Mouse (Mus musculus): ENCODE results near the gene Rbm44.
A peak's percentile ranks its signal among the peaks of the same experiment; 100 is the strongest.

Gene Rbm44

GRCm38 (mm10) chr1:91144813-91145212, at the start of gene Rbm44:
Gene Rbm44 (plus strand): TSS chr1:91145089.
- peak; percentile 9 for DNase-seq

GRCm38 (mm10) chr1:91095258-91095657, 49.6 kb upstream of the Rbm44 start:
- DNase-seq, result peak; percentile 54

DNA sequence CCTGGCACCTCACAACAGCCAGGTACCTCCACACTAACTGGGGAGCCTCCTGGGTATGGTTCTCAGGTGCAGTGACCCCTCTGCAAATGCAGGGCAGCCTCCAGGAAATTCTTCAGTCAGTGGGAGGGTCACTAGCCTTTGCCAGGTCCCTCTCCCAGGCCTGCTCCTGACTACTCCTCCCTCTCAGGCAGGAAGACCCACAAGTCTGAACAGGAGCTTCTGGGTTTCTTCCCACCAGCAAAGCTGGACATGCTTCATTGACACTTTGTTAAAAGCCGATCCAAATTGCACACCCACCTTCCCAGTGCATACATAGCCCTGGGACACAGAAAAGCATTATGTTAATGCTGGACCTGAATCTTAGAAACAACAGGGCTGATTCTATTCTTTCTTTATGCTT, 49.0 kb upstream of the Rbm44 start:
- peak; percentile 16 for DNase-seq

DNA sequence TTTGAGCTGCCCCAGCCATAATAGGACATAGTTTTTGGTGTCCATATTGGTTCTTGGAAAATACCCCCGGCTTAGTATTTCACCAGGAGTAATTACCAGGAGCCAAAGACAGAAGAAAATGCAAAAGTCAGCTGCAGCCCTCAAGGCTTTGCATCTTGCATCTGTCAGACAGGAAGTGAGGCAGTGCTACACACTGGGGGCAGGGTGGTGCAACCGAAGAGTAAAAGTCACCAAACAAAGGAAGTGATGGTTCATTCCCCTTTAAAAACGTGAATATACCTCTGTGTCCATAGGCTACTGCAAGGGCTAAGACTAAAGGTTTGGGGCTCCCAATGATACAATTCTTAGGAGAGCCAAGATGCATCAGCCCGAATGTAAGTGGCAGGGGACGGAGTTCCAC, 48.4 kb upstream of the Rbm44 start:
- peak; percentile 82 for DNase-seq

DNA sequence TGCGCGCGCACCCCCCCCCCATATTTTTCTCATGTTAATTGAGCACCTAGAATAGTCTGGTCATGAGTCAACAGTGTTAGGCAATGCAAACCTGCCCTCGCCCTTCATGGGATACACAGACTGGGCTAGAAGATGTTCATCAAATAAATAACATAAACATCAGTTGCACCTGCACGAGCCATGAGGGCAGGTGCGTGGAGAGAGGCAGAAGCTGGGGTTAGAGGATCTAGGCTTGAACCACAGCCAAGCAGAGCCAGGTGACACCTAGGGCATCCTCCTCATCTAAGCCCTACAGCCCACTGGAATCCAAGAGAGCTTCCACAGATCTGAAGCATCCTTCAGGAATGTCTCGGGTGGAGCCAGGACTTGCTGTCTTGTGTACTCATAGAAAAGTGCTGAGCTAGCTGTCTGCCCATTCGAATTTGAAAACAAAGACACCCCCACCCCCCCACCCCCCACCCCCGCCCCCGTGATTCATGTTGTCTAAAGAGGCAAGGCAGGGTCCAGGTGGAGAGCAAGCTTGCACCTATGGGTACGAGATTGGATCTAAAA, 47.5 kb upstream of the Rbm44 start:
- peak; percentile 58 for DNase-seq

DNA sequence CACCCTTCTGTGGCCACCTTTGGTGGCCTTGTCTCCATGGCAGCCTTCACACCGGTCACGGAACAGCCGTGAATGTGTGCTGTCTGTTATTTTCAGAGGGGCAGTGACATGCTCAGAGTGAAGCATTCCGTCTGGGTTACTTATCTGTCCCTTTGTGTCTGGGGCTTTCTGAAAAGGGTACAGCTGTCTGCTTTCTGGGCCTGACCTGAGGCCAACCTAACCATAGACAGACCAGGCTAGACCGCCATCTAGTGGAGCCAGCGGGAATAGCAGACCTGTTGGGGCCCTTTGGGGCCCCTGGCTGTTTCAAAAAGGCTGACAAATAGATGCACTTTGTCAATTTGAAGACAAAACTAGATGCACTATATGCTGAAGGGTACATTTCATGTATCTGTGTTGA, 46.0 kb upstream of the Rbm44 start:
- peak; percentile 86 for DNase-seq

- DNase-seq, result no peak
Measured at GRCm38 (mm10) chr1:91101709-91102440, 43.0 kb upstream of the Rbm44 start.

DNA sequence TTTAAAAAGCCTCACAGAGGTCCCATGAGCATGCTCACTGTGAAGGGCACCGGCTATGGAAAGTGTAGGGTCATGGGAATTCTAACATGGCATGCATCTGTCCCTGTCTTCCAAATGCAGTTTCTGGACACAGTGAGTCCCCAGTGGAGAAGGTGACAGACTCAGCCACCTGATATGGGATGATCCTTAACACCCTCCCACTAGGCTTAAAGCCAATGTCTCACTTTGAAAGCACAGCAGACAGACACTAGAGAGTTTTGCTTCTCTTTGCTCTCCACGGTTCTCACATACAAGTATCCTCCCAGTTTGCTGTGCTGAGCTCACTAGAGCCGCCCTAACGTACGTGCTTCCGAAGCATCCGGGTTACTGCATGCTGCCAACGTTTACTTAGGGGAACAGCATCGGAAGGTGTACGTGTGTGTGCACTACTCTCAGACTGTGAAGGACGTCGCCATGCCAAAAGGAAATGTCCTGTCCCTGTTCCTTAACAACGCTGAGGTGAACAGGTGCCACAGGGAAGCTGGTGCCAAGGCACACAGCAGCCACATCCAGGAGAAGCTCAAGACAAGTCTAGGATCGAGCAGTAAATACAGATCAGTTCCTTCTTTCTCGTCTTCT, 41.4 kb upstream of the Rbm44 start:
- DNase-seq, result no peak

DNA sequence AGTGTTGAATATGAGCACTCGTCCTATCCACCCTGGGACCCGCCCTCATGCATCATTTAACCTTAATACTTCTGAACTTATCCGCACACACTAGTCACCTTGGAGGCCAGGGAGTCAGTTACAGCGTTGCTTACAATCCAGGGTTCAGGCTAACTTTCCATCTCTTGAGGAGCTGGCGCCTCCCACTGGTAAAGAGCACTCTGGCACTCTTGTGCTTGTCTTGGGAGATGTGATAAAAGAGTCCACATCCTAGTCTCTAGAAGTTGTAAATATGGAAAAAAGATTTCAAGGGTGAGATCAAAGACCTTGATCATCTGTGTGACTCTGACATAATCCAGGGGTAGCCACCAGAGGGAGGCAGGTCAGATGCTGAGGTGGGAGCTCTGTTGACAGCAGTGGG, 37.3 kb upstream of the Rbm44 start:
- DNase-seq, result no peak

GRCm38 (mm10) chr1:91109302-91109701, 35.6 kb upstream of the Rbm44 start:
- DNase-seq, result no peak

- no peak for DNase-seq
Measured at GRCm38 (mm10) chr1:91112171-91112570, 32.7 kb upstream of the Rbm44 start.

DNA sequence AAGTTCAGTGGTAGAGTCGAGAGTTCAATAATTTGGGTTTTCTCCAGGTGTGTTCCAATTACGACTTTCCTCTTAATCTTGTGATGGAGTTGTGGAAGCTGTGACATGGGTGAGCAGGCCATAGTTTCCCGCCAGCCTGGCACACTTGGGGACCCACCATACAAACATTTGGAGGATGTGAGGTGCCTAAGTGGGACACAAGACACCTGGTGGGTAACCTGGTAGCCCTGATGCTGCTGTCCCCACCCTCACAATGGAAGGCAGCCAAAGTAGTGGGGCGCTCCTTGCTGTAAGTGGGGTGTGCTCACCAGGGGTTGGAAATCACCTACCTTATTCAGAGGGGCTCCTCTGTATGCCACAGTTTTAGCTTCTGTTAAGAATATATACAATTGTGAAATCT, 32.3 kb upstream of the Rbm44 start:
- DNase-seq, result no peak

GRCm38 (mm10) chr1:91122121-91122520, 22.8 kb upstream of the Rbm44 start:
- DNase-seq, result no peak

- DNase-seq, result no peak
Measured at GRCm38 (mm10) chr1:91123004-91123403, 21.9 kb upstream of the Rbm44 start.

- DNase-seq, result no peak
Measured at GRCm38 (mm10) chr1:91123466-91123865, 21.4 kb upstream of the Rbm44 start.

GRCm38 (mm10) chr1:91128849-91129248, 16.0 kb upstream of the Rbm44 start:
- DNase-seq, result no peak

DNA sequence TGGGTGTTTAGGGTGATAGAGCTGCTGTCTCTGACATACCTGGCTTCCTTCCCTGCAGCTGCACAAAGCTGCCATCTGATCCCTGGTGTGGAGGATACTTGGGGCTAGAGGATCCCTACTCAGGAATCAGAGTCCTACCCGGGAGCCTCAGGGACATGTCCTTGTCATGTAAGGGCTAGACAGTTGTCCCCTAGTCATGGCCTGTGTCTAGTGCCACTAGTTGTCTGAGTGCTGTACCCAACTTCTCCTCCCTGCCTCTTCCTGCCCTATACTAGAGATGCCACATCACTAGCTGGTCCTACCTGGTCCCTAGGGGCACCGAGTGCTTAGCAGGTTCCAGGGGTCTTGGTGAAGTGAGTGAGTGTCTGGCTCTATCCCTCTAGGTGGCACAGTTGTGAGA, 7.9 kb upstream of the Rbm44 start:
- DNase-seq, result no peak

DNA sequence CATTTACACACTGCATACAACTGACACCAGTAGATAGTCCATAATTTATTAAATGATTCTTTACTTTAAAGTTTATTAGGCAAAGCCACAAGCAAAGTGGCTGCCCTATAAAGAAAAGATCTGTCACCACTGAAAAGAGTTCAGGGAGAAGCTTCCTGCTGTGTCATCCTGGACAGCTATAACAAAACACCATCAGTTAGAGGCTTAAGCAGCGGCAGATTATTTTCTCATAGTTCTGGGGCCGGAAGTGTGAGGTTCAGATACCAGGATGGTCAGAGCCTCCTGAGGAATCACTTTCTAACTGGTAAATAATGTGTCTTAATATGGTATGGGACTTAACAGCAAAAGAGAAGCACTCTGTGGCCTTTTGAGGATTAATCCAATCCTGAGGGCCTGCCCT, 6.6 kb downstream of the Rbm44 start:
- DNase-seq, result no peak

- DNase-seq, result no peak
Measured at GRCm38 (mm10) chr1:91166798-91167197, 21.9 kb downstream of the Rbm44 start.

- DNase-seq, result no peak
Measured at GRCm38 (mm10) chr1:91169157-91169556, 24.3 kb downstream of the Rbm44 start.

DNA sequence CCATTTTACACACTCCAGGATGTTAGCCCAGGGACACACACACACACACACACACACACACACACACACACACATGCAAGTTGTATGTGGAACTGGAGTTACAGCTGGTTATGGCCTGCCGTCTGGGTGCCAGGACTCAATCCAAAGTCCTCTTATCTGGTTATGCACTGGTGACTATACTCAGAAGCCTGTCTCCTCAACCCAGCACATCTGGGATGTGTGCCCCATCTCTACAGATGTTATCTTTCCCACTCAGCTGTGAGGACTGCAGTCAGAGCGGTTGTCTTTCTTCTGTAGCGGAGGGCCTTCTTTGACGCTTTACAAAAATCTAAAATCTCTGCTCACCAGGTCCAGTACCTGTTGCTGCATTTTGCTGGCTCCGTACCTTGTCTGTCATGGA, 29.9 kb downstream of the Rbm44 start:
- DNase-seq, result no peak

DNA sequence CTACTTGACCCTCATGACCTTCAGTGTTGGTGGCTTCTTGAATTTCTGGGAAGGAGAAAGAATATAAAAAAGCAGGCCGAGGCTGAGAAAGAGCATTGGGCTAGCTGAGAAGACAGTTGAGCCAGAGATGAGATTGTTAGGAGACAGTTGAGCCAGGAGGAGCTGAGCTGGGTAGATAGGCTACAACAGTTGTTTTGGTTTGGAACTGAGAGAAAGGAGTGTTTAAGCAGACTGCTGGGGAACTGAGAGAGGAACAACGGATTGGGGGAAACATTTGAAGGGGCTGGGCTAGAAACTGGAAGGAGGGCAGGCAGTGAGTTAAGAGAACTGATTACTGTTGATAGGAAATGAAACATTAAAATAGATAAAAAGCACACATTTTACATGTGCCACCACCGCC, 31.1 kb downstream of the Rbm44 start:
- DNase-seq, result no peak

- no peak for DNase-seq
Measured at GRCm38 (mm10) chr1:91176871-91177270, 32.0 kb downstream of the Rbm44 start.

DNA sequence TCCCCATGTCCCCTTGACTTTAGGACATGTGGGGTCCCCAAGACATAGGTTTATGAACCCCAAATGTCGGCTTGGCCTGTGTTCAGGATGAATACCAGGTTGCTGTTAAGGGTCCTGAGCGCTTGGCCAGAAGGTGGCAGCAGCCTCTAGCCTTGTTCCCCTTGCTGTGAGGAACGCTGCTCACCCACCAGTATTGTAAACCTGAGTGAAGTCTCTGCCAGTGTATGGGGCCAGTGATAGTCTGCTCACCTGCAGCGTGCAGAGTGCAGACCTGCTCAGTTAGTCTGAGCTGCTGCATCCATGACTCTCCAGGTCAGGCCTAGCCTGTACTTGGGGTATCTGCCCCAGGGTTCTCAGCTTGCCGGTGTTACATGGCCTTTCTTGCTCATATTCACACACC, 34.2 kb downstream of the Rbm44 start:
- peak; percentile 91 for DNase-seq
